Mouse (Mus musculus) brown adipose tissue, adult 24 weeks (tissue): ENCODE data around the gene Gpr108. TPM values are rescaled to one million over a fixed set of nuclear protein-coding genes. Genes with fewer than 3 reads are reported as not detected.

Experiments
- H3K27ac ChIP-seq: fragments of 200-500 bp; replicated peaks from 2 replicates; pipeline ENCODE4 v1.5.1; 2012; ENCODE audit warnings: low read depth, mild to moderate bottlenecking, low read length
- H3K4me1 ChIP-seq: fragments of 200-500 bp; 2 replicates; pipeline ENCODE4 v1.6.1; 2012; ENCODE audit warnings: low read length, mixed read lengths; ENCODE audit not compliant: control insufficient read depth, insufficient read depth, insufficient read length
- H3K4me3 ChIP-seq: fragments of 200-500 bp; 2 replicates; pipeline ENCODE4 v1.5.1; 2012; ENCODE audit warnings: low read depth, mild to moderate bottlenecking, low read length, moderate library complexity; ENCODE audit not compliant: insufficient read depth
- polyA plus RNA-seq: library from polyadenylated mRNA; stranded (reverse); fragments of >200 nt; gene quantifications from 2 replicates; pipeline ENCODE4 v1.2.4, GENCODE M21; 2012; ENCODE audit not compliant: missing spikeins, insufficient read depth, insufficient read length

The Gpr108 gene
- polyA plus RNA-seq, 1 experiment: 36.4 TPM

- Histone ChIP-seq H3K27ac (no peak overlapping the region), H3K4me1 (no peaks in the 10 kb centered on the region), H3K4me3 (no peak overlapping the region)
These were observed 29.8 kb downstream of the Gpr108 start for GRCm38 (mm10) chr17:57218335-57218900.

- no peak overlapping the region for H3K4me3 ChIP-seq
- no peaks in the 10 kb centered on the region for H3K4me1 ChIP-seq
- no peak overlapping the region for H3K27ac ChIP-seq
These were observed 33.4 kb downstream of the Gpr108 start for GRCm38 (mm10) chr17:57214676-57215387.

GRCm38 (mm10) chr17:57211501-57211900 is 36.7 kb downstream of the Gpr108 start:
- no peak overlapping the region for H3K4me3 ChIP-seq
- no peak overlapping the region for H3K27ac ChIP-seq
- H3K4me1 ChIP-seq: no peaks in the 10 kb centered on the region

- H3K27ac ChIP-seq: no peak overlapping the region
These were observed 38.9 kb downstream of the Gpr108 start for GRCm38 (mm10) chr17:57209330-57209729.

GRCm38 (mm10) chr17:57207938-57208337 is 40.3 kb downstream of the Gpr108 start:
- H3K4me3 ChIP-seq: no peak overlapping the region
- H3K4me1 ChIP-seq: no peaks in the 10 kb centered on the region
- no peak overlapping the region for H3K27ac ChIP-seq

More at GRCm38 (mm10) chr17:57209330-57209729, 38.9 kb downstream of the Gpr108 start:
- Histone ChIP-seq H3K4me1 (no peaks in the 10 kb centered on the region), H3K4me3 (no peak overlapping the region)

- no peaks in the 10 kb centered on the region for H3K4me1 ChIP-seq
- H3K4me3 ChIP-seq: no peak overlapping the region
- H3K27ac ChIP-seq: no peak overlapping the region
These were observed 46.2 kb downstream of the Gpr108 start for GRCm38 (mm10) chr17:57201841-57202724.

- no peak overlapping the region for H3K4me3 ChIP-seq
- H3K4me1 ChIP-seq: no peaks in the 10 kb centered on the region
- no peak overlapping the region; the same call in 1 of the 2 replicates for H3K27ac ChIP-seq
These were observed 50.0 kb downstream of the Gpr108 start for GRCm38 (mm10) chr17:57198252-57198651.

- H3K4me1 ChIP-seq: no peaks in the 10 kb centered on the region
- no peak overlapping the region for H3K27ac ChIP-seq
- H3K4me3 ChIP-seq: no peak overlapping the region
These were observed 52.8 kb downstream of the Gpr108 start for GRCm38 (mm10) chr17:57195326-57196010.

GRCm38 (mm10) chr17:57194771-57195170 is 53.5 kb downstream of the Gpr108 start:
- Histone ChIP-seq H3K27ac (no peak overlapping the region), H3K4me1 (no peaks in the 10 kb centered on the region), H3K4me3 (no peak overlapping the region)

GRCm38 (mm10) chr17:57194041-57194507 is 54.2 kb downstream of the Gpr108 start, which contains the start of gene Tnfsf14:
TSS of gene Tnfsf14 (minus strand) at chr17:57194177.
- Histone ChIP-seq H3K4me3 (no peak within 1 kb of the TSS), H3K4me1 (no peaks in the 10 kb centered on the region), H3K27ac (no peak within 1 kb of the TSS)

- Histone ChIP-seq H3K4me1 (no peaks in the 10 kb centered on the region), H3K4me3 (no peak overlapping the region), H3K27ac (no peak overlapping the region)
These were observed 59.6 kb downstream of the Gpr108 start for GRCm38 (mm10) chr17:57188510-57189192.

GRCm38 (mm10) chr17:57185641-57186040 is 62.6 kb downstream of the Gpr108 start:
- H3K4me1 ChIP-seq: no peaks in the 10 kb centered on the region
- H3K4me3 ChIP-seq: no peak overlapping the region
- H3K27ac ChIP-seq: no peak overlapping the region
